Mouse (Mus musculus): Measurements from ENCODE around the gene Lrrc8d. TPM values are rescaled to one million over a fixed set of nuclear protein-coding genes. Genes with fewer than 3 reads are reported as not detected.

Gene Lrrc8d
- polyA plus RNA-seq, 1 experiment from 2014 or later = 14.5 TPM

DNA sequence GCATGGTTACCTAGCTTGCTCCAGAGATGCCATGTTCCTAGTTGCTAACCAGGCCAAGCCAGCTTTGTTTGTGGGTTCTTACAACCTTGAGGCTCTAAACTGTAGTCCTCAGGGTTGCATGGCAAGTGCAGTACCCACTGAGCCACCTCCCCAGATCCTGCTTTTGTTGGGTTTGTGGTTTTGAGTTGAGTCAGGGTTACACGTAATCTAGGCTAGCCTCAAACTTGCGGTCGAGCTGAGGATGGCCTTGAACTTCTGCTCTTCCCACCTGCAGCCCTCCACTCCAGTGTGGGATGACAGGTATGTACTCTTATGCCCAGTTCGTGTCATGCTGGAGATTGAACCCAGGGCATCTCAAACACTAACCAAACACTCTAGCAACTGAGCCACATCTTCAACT, 24.3 kb upstream of the Lrrc8d start:
- H3K9ac ChIP-seq (ENCODE audit: low read depth, low read length) = no peak overlapping the region
- ATAC-seq = no peak
- no peak overlapping the region for H3K4me3 ChIP-seq (ENCODE audit: low read depth, low read length)
- H3K27me3 ChIP-seq (replicated peaks; ENCODE audit: control insufficient read depth, insufficient read depth, low read length) = no peaks in the 10 kb centered on the region
- 89% methylated on average over 4 of the region's 4 CpGs for WGBS
- no peak overlapping the region for H3K27ac ChIP-seq (ENCODE audit: low read depth, low read length)
- no peaks in the 10 kb centered on the region for H3K36me3 ChIP-seq (ENCODE audit: control insufficient read depth, insufficient read depth)
- no peak for TF ChIP-seq CTCF (IDR thresholded peaks at IDR 0.05; ENCODE audit: low read depth)
- H3K4me1 ChIP-seq (replicated peaks; ENCODE audit: control insufficient read depth, insufficient read depth, low read length) = no peaks in the 10 kb centered on the region
- H3K9me3 ChIP-seq (ENCODE audit: control insufficient read depth) = no peaks in the 10 kb centered on the region
- H3K4me2 ChIP-seq (replicated peaks; ENCODE audit: low read depth) = no peak overlapping the region

GRCm38 (mm10) chr5:105677071-105677470, 22.7 kb upstream of the Lrrc8d start:
- no peaks in the 10 kb centered on the region for H3K4me1 ChIP-seq (replicated peaks; ENCODE audit: control insufficient read depth, insufficient read depth, low read length)
- 94% methylated on average over 2 of the region's 2 CpGs for WGBS
- no peaks in the 10 kb centered on the region for H3K27me3 ChIP-seq (replicated peaks; ENCODE audit: control insufficient read depth, insufficient read depth, low read length)
- no peaks in the 10 kb centered on the region for H3K9me3 ChIP-seq (ENCODE audit: control insufficient read depth)
- no peak overlapping the region for H3K27ac ChIP-seq (ENCODE audit: low read depth, low read length)
- ATAC-seq = no peak
- H3K36me3 ChIP-seq (ENCODE audit: control insufficient read depth, insufficient read depth) = no peaks in the 10 kb centered on the region
- H3K9ac ChIP-seq (ENCODE audit: low read depth, low read length) = no peak overlapping the region
- H3K4me2 ChIP-seq (replicated peaks; ENCODE audit: low read depth) = no peak overlapping the region
- TF ChIP-seq CTCF (IDR thresholded peaks at IDR 0.05; ENCODE audit: low read depth) = no peak
- H3K4me3 ChIP-seq (ENCODE audit: low read depth, low read length) = no peak overlapping the region

DNA sequence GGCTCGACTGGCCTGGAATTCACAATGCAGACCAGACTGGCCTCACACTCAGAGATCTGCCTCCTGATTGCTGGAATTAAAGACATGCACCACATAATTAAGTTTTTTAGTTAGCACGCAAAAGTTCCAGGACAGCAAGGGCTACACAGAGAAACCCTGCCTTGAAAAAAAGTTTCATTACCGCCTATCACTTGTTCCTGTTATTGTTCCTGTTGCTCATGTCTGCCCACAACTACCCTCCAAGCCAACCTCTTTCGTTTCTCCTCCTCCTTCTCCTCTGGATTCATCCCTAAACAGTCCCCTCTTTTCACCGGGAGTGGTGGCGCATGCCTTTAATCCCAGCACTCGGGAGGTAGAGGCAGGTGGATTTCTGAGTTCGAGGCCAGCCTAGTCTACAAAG, 21.5 kb upstream of the Lrrc8d start:
- Histone ChIP-seq H3K4me1 (replicated peaks; ENCODE audit: control insufficient read depth, insufficient read depth, low read length) (no peaks in the 10 kb centered on the region), H3K27ac (ENCODE audit: low read depth, low read length) (no peak overlapping the region), H3K36me3 (ENCODE audit: control insufficient read depth, insufficient read depth) (no peaks in the 10 kb centered on the region), H3K9me3 (ENCODE audit: control insufficient read depth) (no peaks in the 10 kb centered on the region), H3K9ac (ENCODE audit: low read depth, low read length) (no peak overlapping the region), H3K4me2 (replicated peaks; ENCODE audit: low read depth) (no peak overlapping the region), H3K27me3 (replicated peaks; ENCODE audit: control insufficient read depth, insufficient read depth, low read length) (no peaks in the 10 kb centered on the region), H3K4me3 (ENCODE audit: low read depth, low read length) (no peak overlapping the region)
- 82% methylated on average over 8 of the region's 8 CpGs for WGBS
- TF ChIP-seq CTCF (IDR thresholded peaks at IDR 0.05; ENCODE audit: low read depth) = no peak
- ATAC-seq = no peak

DNA sequence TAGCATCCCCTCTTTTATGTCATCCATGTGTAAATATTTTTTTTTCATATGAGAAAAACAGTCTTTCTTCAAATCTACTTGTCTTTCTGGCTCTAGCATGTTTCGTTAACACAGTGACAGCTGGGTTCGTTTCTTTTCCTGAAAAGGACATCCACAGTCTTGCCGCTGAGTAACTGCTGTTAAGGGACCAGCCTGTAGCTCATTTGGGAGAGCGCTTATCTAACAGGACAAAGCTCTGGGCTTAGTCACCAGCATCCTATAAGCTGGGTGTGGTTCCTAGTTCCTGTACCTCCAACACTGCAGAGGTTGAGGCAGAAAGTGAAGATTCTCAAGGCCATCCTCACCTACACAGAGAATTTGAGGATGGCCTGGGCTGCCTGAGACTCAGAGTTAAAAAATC, 20.5 kb upstream of the Lrrc8d start:
- no peaks in the 10 kb centered on the region for H3K9me3 ChIP-seq (ENCODE audit: control insufficient read depth)
- H3K9ac ChIP-seq (ENCODE audit: low read depth, low read length) = no peak overlapping the region
- no peak overlapping the region for H3K4me3 ChIP-seq (ENCODE audit: low read depth, low read length)
- H3K27me3 ChIP-seq (replicated peaks; ENCODE audit: control insufficient read depth, insufficient read depth, low read length) = no peaks in the 10 kb centered on the region
- ATAC-seq = no peak
- WGBS = 59% methylated on average over 4 of the region's 4 CpGs
- no peak for TF ChIP-seq CTCF (IDR thresholded peaks at IDR 0.05; ENCODE audit: low read depth)
- H3K27ac ChIP-seq (ENCODE audit: low read depth, low read length) = no peak overlapping the region
- no peaks in the 10 kb centered on the region for H3K36me3 ChIP-seq (ENCODE audit: control insufficient read depth, insufficient read depth)
- no peaks in the 10 kb centered on the region for H3K4me1 ChIP-seq (replicated peaks; ENCODE audit: control insufficient read depth, insufficient read depth, low read length)
- no peak overlapping the region for H3K4me2 ChIP-seq (replicated peaks; ENCODE audit: low read depth)

DNA sequence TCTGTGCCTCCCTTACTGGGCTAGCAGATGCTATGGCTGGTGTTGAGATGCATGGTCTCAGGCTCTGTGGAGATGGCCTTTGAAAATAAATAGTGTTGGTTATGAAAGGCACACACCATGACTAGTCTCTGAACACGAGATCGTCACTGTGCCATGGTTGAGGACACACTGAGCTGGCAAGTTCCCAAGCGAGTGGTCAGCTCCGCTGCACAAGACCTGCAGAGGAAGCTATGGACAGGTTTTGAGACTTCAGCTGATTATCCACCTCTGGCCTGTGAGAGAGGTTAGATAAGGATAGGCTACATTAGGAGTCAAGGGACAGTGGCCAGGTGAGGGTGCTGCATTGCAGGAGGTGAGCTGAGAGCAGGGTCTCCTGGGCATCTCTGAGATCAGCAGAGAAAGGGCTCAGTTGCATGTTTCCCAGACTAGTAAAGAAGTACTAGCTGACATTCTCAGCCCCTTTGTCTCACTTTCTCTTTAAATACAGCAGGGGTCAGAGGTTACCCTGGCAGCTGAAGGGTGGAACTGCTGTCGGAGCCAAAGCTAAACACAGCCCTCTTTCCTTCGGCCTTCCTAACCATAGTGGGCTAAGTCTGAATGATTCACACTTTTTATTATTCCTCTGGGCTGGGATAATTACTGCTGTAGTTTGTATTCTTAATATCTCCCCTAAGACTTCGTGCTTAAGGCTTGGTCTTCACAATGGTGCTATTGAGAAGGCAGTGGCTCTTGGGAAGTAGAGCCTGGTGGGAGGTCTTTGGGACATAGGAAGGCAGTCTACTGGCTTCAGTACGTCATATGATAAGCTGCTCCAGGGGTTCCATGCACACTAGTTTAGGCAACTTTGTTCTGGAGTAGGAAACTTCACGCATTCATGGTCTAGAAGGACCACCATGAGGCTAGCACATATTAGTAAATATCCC, 19.6 kb upstream of the Lrrc8d start:
- TF ChIP-seq CTCF (IDR thresholded peaks at IDR 0.05; ENCODE audit: low read depth) = no peak
- Histone ChIP-seq H3K36me3 (ENCODE audit: control insufficient read depth, insufficient read depth) (no peaks in the 10 kb centered on the region), H3K9ac (ENCODE audit: low read depth, low read length) (no peak overlapping the region), H3K9me3 (ENCODE audit: control insufficient read depth) (no peaks in the 10 kb centered on the region), H3K27ac (ENCODE audit: low read depth, low read length) (no peak overlapping the region), H3K4me2 (replicated peaks; ENCODE audit: low read depth) (no peak overlapping the region), H3K27me3 (replicated peaks; ENCODE audit: control insufficient read depth, insufficient read depth, low read length) (no peaks in the 10 kb centered on the region), H3K4me1 (replicated peaks; ENCODE audit: control insufficient read depth, insufficient read depth, low read length) (no peaks in the 10 kb centered on the region), H3K4me3 (ENCODE audit: low read depth, low read length) (no peak overlapping the region)
- no peak for ATAC-seq
- whole genome bisulfite sequencing = 64% methylated on average over 9 of the region's 9 CpGs

DNA sequence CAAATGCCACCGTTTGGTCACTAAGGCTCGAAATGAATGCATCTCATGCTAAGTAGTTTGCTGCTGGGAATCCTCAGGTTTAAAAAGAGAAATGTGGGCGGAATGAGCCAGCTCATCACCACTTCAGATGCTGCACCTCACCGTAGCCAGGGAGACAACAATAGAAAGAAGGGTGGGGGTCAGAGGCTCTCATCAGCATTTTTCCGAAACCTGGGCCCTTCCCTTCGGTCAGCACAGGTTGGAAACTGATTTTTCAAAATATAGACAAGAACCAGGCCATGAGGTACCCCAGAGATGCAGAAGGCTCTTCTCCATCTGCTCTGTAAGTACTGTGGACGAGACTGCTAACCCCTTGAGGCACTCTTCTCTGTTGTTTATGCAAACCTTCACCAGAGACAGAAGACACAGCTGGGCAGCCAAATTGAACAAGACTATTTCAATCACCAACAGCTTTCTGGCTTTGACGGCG, 17.6 kb upstream of the Lrrc8d start:
- no peak for ATAC-seq
- H3K9ac ChIP-seq (ENCODE audit: low read depth, low read length) = no peak overlapping the region
- WGBS = 75% methylated on average over 9 of the region's 9 CpGs

More for the DNA sequence above, 17.6 kb upstream of the Lrrc8d start:
- TF ChIP-seq CTCF (IDR thresholded peaks at IDR 0.05; ENCODE audit: low read depth) = no peak
- H3K9me3 ChIP-seq (ENCODE audit: control insufficient read depth) = no peaks in the 10 kb centered on the region
- H3K36me3 ChIP-seq (ENCODE audit: control insufficient read depth, insufficient read depth) = no peaks in the 10 kb centered on the region
- no peak overlapping the region for H3K4me2 ChIP-seq (replicated peaks; ENCODE audit: low read depth)
- no peaks in the 10 kb centered on the region for H3K27me3 ChIP-seq (replicated peaks; ENCODE audit: control insufficient read depth, insufficient read depth, low read length)
- no peak overlapping the region for H3K27ac ChIP-seq (ENCODE audit: low read depth, low read length)
- H3K4me3 ChIP-seq (ENCODE audit: low read depth, low read length) = no peak overlapping the region
- no peaks in the 10 kb centered on the region for H3K4me1 ChIP-seq (replicated peaks; ENCODE audit: control insufficient read depth, insufficient read depth, low read length)
